Mouse (Mus musculus) embryonic facial prominence, embryonic 14.5 days (tissue): ENCODE measurements at regions not wholly inside any gene's neighbourhood (a gene's known extent, or its start where the extent isn't known, plus 50 kb on each side); places are given as distances from the start of the nearest gene placed in this dataset.

Experiments
- ATAC-seq: fragments of 200-750 bp; cut with Nextera tagmentation; 2 replicates; pipeline ENCODE4 v1.8.0; 2017; ENCODE audit warnings: low read depth, moderate number of reproducible peaks, moderate TSS enrichment
- DNase-seq: peaks from one replicate; pipeline ENCODE4 v3.0.0-alpha.2; 2015; ENCODE audit warnings: low spot score
- H3K27ac ChIP-seq: fragments of 300-500 bp; sonication (generic); replicated peaks from 2 replicates; pipeline ENCODE4 v1.5.1; 2014; ENCODE audit warnings: low read depth, mild to moderate bottlenecking, low read length, moderate library complexity
- H3K27me3 ChIP-seq: fragments of 300-500 bp; sonication (generic); replicated peaks from 2 replicates; pipeline ENCODE4 v1.6.1; 2014; ENCODE audit warnings: low read length; ENCODE audit not compliant: control insufficient read depth, insufficient read depth
- H3K36me3 ChIP-seq: fragments of 300-500 bp; sonication (generic); 2 replicates; pipeline ENCODE4 v1.6.1; 2014; ENCODE audit warnings: low read length, mixed read lengths; ENCODE audit not compliant: control insufficient read depth, insufficient read depth
- H3K4me1 ChIP-seq: fragments of 300-500 bp; sonication (generic); 2 replicates; pipeline ENCODE4 v1.6.1; 2014; ENCODE audit warnings: antibody characterized with exemption, low read length; ENCODE audit not compliant: control insufficient read depth, insufficient read depth
- H3K4me2 ChIP-seq: fragments of 300-500 bp; sonication (generic); 2 replicates; pipeline ENCODE4 v1.6.1; 2014; ENCODE audit warnings: low read depth, mild to moderate bottlenecking, low read length, moderate library complexity, mixed read lengths
- H3K4me3 ChIP-seq: fragments of 300-500 bp; sonication (generic); 2 replicates; pipeline ENCODE4 v1.5.1; 2014; ENCODE audit warnings: low read depth, mild to moderate bottlenecking, low read length
- H3K9ac ChIP-seq: fragments of 300-500 bp; sonication (generic); 2 replicates; pipeline ENCODE4 v1.6.1; 2014; ENCODE audit warnings: low read depth, mild to moderate bottlenecking, low read length, moderate library complexity, mixed read lengths
- H3K9me3 ChIP-seq: fragments of 300-500 bp; sonication (generic); 2 replicates; pipeline ENCODE4 v1.6.1; 2016; ENCODE audit warnings: low read length; ENCODE audit not compliant: control insufficient read depth
- WGBS: fragments of 180-500 bp; shearing (Covaris S2); extraction: QIAGEN DNeasy Blood & Tissue Kit; methylation state at CpG from one replicate; pipeline ENCODE4 v1.1.7; 2014; 5-methylcytosine and 5-hydroxymethylcytosine counted together

- 45% methylated on average over 3 of the region's 3 CpGs for WGBS
- H3K4me1 ChIP-seq = no peaks in the 10 kb centered on the region
- no peaks in the 10 kb centered on the region for H3K36me3 ChIP-seq
- DNase-seq (no peak), ATAC-seq (no peak)
- no peak overlapping the region for H3K4me2 ChIP-seq
- H3K27ac ChIP-seq = no peak overlapping the region
- H3K27me3 ChIP-seq = no peaks in the 10 kb centered on the region
- no peaks in the 10 kb centered on the region for H3K9me3 ChIP-seq
- H3K9ac ChIP-seq = no peak overlapping the region
- no peak overlapping the region for H3K4me3 ChIP-seq
Observed at GRCm38 (mm10) chr5:51829606-51830005, 262.1 kb upstream of the Ppargc1a start.

- Histone ChIP-seq H3K4me1 (no peaks in the 10 kb centered on the region), H3K4me2 (no peak overlapping the region), H3K4me3 (no peak overlapping the region), H3K9me3 (no peaks in the 10 kb centered on the region), H3K27ac (no peak overlapping the region), H3K9ac (no peak overlapping the region), H3K27me3 (no peaks in the 10 kb centered on the region), H3K36me3 (no peaks in the 10 kb centered on the region)
- ATAC-seq = no peak
- DNase-seq = no peak
- 56% methylated on average over 5 of the region's 5 CpGs for WGBS
Observed at GRCm38 (mm10) chr5:51829020-51829419, 261.5 kb upstream of the Ppargc1a start.

GRCm38 (mm10) chr5:51826269-51826668 is 258.7 kb upstream of the Ppargc1a start:
- H3K9ac ChIP-seq = no peak overlapping the region
- no peak for DNase-seq
- WGBS = 66% methylated on average over 1 of the region's 1 CpGs
- no peak overlapping the region for H3K4me2 ChIP-seq
- no peaks in the 10 kb centered on the region for H3K27me3 ChIP-seq
- H3K4me3 ChIP-seq = no peak overlapping the region
- no peaks in the 10 kb centered on the region for H3K36me3 ChIP-seq
- no peak for ATAC-seq
- no peak overlapping the region for H3K27ac ChIP-seq
- no peaks in the 10 kb centered on the region for H3K4me1 ChIP-seq
- H3K9me3 ChIP-seq = no peaks in the 10 kb centered on the region

GRCm38 (mm10) chr5:51825584-51826088 is 258.1 kb upstream of the Ppargc1a start:
- no peak overlapping the region for H3K27ac ChIP-seq
- H3K36me3 ChIP-seq = no peaks in the 10 kb centered on the region
- no peak overlapping the region for H3K4me2 ChIP-seq
- DNase-seq = no peak
- no peaks in the 10 kb centered on the region for H3K9me3 ChIP-seq
- no peaks in the 10 kb centered on the region for H3K4me1 ChIP-seq
- ATAC-seq = no peak
- no peak overlapping the region for H3K9ac ChIP-seq
- WGBS = 90% methylated on average over 3 of the region's 3 CpGs
- no peak overlapping the region for H3K4me3 ChIP-seq
- no peaks in the 10 kb centered on the region for H3K27me3 ChIP-seq

- Histone ChIP-seq H3K36me3 (no peaks in the 10 kb centered on the region), H3K27ac (no peak overlapping the region), H3K27me3 (no peaks in the 10 kb centered on the region), H3K4me1 (no peaks in the 10 kb centered on the region), H3K9ac (no peak overlapping the region), H3K4me2 (no peak overlapping the region), H3K9me3 (no peaks in the 10 kb centered on the region), H3K4me3 (no peak overlapping the region)
- no peak for ATAC-seq
- whole genome bisulfite sequencing = 84% methylated on average over 4 of the region's 4 CpGs
- DNase-seq = no peak
Observed at GRCm38 (mm10) chr5:51824731-51825130, 257.2 kb upstream of the Ppargc1a start.

- H3K4me2 ChIP-seq = no peak overlapping the region
Observed at GRCm38 (mm10) chr5:51823657-51824056, 256.1 kb upstream of the Ppargc1a start.

GRCm38 (mm10) chr5:51816258-51816657 is 248.7 kb upstream of the Ppargc1a start:
- no peak for DNase-seq
- WGBS = 77% methylated on average over 2 of the region's 2 CpGs
- no peaks in the 10 kb centered on the region for H3K27me3 ChIP-seq

More at GRCm38 (mm10) chr5:51823657-51824056, 256.1 kb upstream of the Ppargc1a start:
- H3K27ac ChIP-seq = no peak overlapping the region
- H3K9me3 ChIP-seq = no peaks in the 10 kb centered on the region
- H3K4me1 ChIP-seq = no peaks in the 10 kb centered on the region
- WGBS = 48% methylated on average over 2 of the region's 2 CpGs
- no peak overlapping the region for H3K4me3 ChIP-seq
- H3K36me3 ChIP-seq = no peaks in the 10 kb centered on the region
- ATAC-seq = no peak
- H3K27me3 ChIP-seq = no peaks in the 10 kb centered on the region
- H3K9ac ChIP-seq = no peak overlapping the region
- DNase-seq = peak; percentile 35

GRCm38 (mm10) chr5:51811728-51812127 is 244.2 kb upstream of the Ppargc1a start:
- ATAC-seq = no peak
- H3K27ac ChIP-seq = no peak overlapping the region
- no peaks in the 10 kb centered on the region for H3K36me3 ChIP-seq
- no peaks in the 10 kb centered on the region for H3K9me3 ChIP-seq
- H3K4me2 ChIP-seq = no peak overlapping the region
- DNase-seq = no peak
- no peak overlapping the region for H3K9ac ChIP-seq
- H3K4me3 ChIP-seq = no peak overlapping the region
- WGBS = 80% methylated on average over 2 of the region's 2 CpGs
- no peaks in the 10 kb centered on the region for H3K27me3 ChIP-seq
- no peaks in the 10 kb centered on the region for H3K4me1 ChIP-seq

More at GRCm38 (mm10) chr5:51816258-51816657, 248.7 kb upstream of the Ppargc1a start:
- H3K9ac ChIP-seq = no peak overlapping the region
- no peak overlapping the region for H3K4me3 ChIP-seq
- H3K4me2 ChIP-seq = no peak overlapping the region
- H3K27ac ChIP-seq = no peak overlapping the region
- H3K4me1 ChIP-seq = no peaks in the 10 kb centered on the region
- H3K36me3 ChIP-seq = no peaks in the 10 kb centered on the region
- no peak for ATAC-seq
- H3K9me3 ChIP-seq = no peaks in the 10 kb centered on the region

- no peak overlapping the region for H3K4me3 ChIP-seq
- no peaks in the 10 kb centered on the region for H3K27me3 ChIP-seq
- 82% methylated on average over 8 of the region's 8 CpGs for WGBS
- H3K36me3 ChIP-seq = no peaks in the 10 kb centered on the region
- DNase-seq = no peak
- H3K4me1 ChIP-seq = no peaks in the 10 kb centered on the region
- no peak overlapping the region for H3K4me2 ChIP-seq
- ATAC-seq = no peak
- no peaks in the 10 kb centered on the region for H3K9me3 ChIP-seq
- H3K27ac ChIP-seq = no peak overlapping the region
- no peak overlapping the region for H3K9ac ChIP-seq
Observed at GRCm38 (mm10) chr5:51801486-51801885, 234.0 kb upstream of the Ppargc1a start.
